Mouse (Mus musculus) liver, embryonic 14.5 days (tissue): ENCODE results near the gene Bag1.

Experiments used
- CTCF ChIP-seq: IDR thresholded peaks from 2 replicates; pipeline ENCODE4 v1.5.1; 2016; ENCODE audit warnings: antibody characterized with exemption, low read depth, control low read depth
- EP300 ChIP-seq: IDR thresholded peaks from 2 replicates; pipeline ENCODE4 v1.6.1; 2016; ENCODE audit warnings: antibody characterized with exemption, low read depth

- TF ChIP-seq CTCF (no peak), EP300 (peak; percentile 48; the same call in 1 of the 2 replicates)
These were observed 28.3 kb downstream of the Bag1 start, which contains the start of gene Spink4 for GRCm38 (mm10) chr4:40919785-40920184.
